Mouse (Mus musculus) splenic B cell, adult 2 months (primary cell): ENCODE measurements around the gene Tut7.
"Not testable (repeated sequence)": the region's sequence is repeated elsewhere in the genome, so short reads cannot be mapped to it uniquely, and the experiment has no call there.

Experiments used
- DNase-seq: peaks from one replicate; pipeline ENCODE4 v3.0.0-alpha.2; 2011; ENCODE audit warnings: low read depth, low spot score
- H3K27me3 ChIP-seq: 2 replicates; pipeline ENCODE4 v1.6.1; 2012; ENCODE audit warnings: mild to moderate bottlenecking, low read length, moderate library complexity, mixed read lengths; ENCODE audit not compliant: control insufficient read depth, poor library complexity, insufficient read depth, severe bottlenecking
- H3K36me3 ChIP-seq: 2 replicates; pipeline ENCODE4 v1.6.1; 2012; ENCODE audit warnings: mild to moderate bottlenecking, low read length, moderate library complexity, mixed read lengths; ENCODE audit not compliant: control insufficient read depth, poor library complexity, insufficient read depth, severe bottlenecking

Tut7 gene

DNA sequence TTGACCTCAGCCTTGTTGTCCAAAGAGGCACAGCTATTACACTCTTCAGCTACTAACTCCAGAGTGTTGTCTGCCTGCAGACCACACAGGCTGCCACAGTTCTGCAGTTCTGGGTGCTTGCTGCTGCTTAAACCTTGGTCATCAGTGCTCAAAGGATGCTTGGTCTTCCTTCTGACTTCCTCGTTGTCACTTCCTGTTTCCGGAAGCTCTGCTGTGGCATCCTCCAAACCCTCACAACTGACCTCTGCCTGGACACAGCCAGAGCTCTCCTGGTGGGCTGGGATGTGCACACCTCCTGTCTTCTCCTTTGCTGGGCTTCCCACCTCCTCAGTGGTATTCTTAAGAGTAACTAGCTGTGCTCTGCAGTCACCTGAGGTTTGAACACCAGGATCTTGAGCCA, 22.9 kb downstream of the Tut7 start:
- Histone ChIP-seq H3K36me3 (peaks cover 16% of the 10 kb centered on the region), H3K27me3 (no peaks in the 10 kb centered on the region)
- no peak for DNase-seq

DNA sequence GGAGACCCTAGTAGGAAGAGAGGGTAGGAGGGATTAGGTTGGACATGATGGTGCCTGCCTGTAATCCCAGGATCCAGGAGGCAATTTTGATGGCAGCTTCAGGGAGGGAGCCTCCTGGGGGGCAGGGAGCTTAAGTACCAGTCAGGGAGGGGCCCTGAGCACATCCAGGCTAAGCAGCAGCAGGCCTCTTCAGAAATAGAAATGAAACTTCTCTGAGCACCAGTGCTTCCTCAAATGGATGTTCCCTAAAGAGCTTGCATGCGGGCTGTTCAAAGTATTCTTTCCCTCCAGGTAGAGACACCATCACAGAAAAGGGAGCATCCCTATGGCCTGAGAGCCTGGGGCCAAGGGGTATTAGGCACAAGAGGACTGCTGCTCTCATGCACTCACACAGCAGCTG, 24.6 kb downstream of the Tut7 start:
- Histone ChIP-seq H3K36me3 (peaks cover 21% of the 10 kb centered on the region), H3K27me3 (no peaks in the 10 kb centered on the region)
- peak; percentile 15 for DNase-seq

DNA sequence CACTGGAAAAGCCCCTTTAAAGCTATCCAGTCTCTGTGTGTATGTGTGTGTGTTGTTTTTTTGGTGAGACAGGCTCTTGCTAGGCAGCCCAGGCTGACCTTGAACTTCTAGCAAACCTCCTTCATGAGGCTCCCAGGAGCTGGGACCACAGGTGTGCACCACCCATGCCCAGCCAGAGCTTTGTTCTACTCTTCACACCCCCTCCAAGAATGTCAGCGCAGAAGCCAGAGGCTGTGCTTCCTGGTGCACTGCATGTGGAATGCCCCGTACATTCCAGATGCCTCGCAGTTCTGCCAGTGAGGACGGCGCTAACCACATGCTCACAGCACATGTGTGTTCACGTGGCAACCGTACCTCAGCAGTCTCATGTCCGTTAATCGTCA, 26.5 kb downstream of the Tut7 start:
- no peaks in the 10 kb centered on the region for H3K27me3 ChIP-seq
- H3K36me3 ChIP-seq = peaks cover 22% of the 10 kb centered on the region
- no peak for DNase-seq

DNA sequence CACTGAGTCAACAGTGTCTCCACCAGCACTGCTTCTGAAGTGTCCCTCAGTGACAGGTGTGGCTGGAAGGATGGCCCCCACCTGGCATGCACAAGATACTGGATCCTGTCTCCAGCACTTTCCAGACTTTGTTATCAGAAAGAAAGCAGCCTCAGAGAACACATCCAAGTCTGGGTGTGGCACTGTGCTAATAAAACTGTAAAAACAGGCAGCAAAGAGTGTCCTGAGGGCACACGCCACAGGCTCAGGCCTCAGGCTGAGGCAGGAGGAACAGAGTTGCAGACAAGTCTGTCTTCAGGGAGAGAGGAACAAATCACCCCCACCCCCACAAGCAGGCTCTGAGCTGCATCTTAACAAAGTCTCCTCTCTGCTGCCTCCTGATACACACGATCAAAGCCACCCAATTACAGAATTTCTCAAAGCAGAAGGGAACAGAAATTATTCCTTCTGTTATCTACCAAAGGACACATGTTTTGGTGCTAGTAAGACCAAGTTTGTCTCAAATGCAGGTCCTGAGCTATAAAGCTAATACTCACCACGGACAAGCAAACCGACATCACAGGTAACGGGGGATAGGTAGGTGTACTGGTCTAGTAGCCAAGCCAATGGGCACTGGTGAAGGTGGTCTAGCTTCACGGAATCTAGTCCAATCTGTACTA, 27.0 kb downstream of the Tut7 start:
- H3K36me3 ChIP-seq = peaks cover 24% of the 10 kb centered on the region
- no peaks in the 10 kb centered on the region for H3K27me3 ChIP-seq
- DNase-seq = no peak

DNA sequence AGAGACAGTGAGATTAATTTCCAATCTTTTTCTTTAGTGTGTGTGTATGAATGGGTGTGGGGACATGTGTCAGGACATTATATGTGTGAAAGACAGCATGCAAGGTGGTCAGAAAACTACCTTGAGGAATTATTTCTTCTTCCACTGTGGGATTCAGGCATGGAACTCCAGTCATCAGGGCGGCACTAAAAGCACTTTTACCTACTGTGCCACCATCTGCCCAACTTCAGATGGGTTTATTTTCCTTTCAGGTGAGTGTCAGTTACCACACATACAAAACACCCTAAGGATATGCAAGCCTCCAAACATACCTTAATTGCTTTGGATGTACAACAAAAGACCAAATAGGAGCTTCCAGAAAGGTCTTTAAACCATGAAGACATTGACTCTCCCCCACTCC, 28.2 kb downstream of the Tut7 start:
- Histone ChIP-seq H3K36me3 (peaks cover 24% of the 10 kb centered on the region), H3K27me3 (no peaks in the 10 kb centered on the region)
- no peak for DNase-seq

DNA sequence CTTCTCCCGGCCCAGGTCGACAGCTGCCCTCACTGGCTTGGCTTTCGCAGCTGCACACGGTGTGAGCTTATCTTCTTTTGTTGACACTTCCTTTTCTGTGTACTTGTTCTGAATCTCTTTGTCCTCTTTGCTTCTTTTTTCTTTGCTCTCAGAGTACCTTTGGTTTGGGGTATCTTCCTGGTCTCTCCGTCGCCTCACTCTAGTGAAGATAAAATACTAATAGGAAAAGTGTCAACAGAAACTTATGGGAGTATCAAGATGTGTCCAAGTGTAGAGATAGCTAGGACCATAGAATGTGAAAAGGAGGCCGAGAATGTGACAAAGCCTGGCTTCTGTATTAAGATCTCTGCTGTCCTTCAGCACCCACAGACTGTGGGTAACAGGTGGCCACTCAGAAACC, 40.8 kb downstream of the Tut7 start, which contains the start of gene Gm49354:
Gm49354 (minus strand) TSS at position 101 of the 400 bp plus-strand sequence.
- DNase-seq = no peak
- Histone ChIP-seq H3K27me3 (no peaks in the 10 kb centered on the region), H3K36me3 (peaks cover 18% of the 10 kb centered on the region)

DNA sequence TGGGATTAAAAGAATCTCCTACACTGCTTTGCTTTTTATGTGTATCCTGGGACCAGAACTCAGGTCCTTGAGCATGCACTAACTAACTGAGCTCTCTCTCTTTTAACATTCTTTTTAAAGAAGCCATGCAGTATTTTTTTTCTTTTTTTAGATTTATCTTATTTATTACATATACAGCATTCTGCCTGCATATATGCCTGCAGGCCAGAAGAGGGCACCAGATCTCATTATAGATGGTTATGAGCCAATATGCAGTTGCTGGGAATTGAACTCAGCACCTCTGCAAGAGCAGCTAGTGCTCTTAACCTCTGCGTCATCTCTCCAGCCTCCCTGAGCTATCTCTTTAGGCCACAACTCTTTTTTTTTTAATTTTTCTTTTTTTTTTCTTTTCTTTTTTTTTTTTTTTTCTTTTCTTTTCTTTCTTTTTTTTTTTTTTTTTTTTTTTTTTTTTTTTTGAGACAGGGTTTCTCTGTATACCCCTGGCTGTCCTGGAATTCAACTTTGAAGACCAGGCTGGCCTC, 43.1 kb downstream of the Tut7 start:
- H3K36me3 ChIP-seq = peaks cover 20% of the 10 kb centered on the region
- DNase-seq = peak; percentile 38
- H3K27me3 ChIP-seq = not testable (repeated sequence)

DNA sequence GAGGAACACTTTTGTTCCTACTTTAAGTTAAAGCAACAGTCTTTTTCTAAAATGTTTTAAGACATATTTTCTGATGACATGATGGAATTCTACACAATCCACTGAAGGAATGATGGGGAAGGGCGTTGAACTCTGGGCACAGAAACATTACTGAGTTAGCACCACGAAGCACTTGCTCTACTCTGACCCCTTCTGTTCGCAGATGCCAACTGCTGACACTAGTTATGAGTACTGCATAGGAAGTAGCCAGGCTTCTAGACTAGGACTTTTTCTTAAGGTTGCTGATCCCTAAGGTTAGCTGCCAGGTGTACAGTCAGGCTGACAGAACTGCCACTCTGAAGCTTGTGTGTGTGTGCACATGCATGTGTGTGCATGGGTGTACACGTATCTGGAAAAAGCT, 43.7 kb downstream of the Tut7 start:
- Histone ChIP-seq H3K27me3 (no peaks in the 10 kb centered on the region), H3K36me3 (peaks cover 17% of the 10 kb centered on the region)
- DNase-seq = peak; percentile 34

DNA sequence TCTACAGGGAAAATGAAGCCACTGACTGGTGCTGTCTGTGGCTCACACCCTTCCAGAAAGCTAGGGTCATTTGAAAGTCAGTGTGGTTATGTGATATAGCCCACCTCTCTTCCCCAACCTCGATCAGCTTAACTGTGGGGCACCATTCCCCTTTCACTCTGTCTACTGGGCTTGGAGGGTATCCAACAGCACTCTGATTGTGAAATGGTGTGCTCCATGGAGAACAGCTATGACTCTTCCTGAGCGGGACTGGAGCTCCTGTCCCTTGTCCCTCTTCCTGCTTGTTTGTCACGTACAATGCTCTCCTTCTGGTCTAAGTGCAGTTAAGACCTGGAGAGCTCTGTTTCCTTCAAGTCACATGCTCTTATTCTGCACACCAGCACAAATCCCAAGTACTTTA, 47.8 kb downstream of the Tut7 start:
- H3K27me3 ChIP-seq = no peaks in the 10 kb centered on the region
- peaks cover 7% of the 10 kb centered on the region for H3K36me3 ChIP-seq
- no peak for DNase-seq

DNA sequence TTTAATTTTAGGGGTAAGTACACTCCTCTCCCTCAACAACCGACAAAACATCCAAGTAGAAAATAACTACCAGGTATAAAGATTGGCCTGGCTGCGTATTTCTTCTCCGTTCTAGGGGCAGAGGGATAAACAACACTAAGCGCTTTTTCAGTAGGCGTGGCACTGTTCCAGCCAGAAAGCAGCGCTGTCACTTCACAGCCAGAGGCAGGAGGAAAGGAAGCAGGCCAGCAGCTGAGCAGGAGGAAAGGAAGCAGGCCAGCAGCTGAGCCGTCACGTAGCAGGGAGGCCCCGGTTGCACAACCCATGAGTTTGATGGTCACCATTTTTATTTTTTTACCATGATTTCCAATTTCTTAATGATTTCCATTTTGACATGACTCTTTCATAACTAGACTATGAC, 51.7 kb downstream of the Tut7 start:
- Histone ChIP-seq H3K27me3 (no peaks in the 10 kb centered on the region), H3K36me3 (peaks cover 2% of the 10 kb centered on the region; the same call in 1 of the 2 replicates)
- peak; percentile 25 for DNase-seq

DNA sequence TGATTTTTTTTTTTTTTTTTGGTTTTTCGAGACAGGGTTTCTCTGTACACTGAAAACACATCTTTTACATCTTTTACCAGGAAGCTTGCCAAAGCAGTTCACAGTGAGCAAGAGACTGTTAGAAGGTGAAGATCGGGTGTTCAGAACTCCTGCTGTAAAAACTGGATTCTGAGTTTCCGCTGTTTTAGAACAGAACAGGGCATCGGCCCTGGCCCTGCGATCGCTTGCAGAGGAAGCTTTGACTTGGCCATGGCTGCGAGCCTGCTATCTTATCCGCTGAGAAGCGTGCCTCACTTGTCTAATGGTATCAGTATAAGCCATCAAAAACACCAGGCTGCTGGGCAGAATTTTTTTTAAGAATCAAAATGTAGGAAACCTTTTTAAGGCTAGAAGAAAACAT, 52.1 kb downstream of the Tut7 start:
- Histone ChIP-seq H3K27me3 (no peaks in the 10 kb centered on the region), H3K36me3 (peaks cover under 1% of the 10 kb centered on the region; the same call in 1 of the 2 replicates)
- DNase-seq = peak; percentile 12

DNA sequence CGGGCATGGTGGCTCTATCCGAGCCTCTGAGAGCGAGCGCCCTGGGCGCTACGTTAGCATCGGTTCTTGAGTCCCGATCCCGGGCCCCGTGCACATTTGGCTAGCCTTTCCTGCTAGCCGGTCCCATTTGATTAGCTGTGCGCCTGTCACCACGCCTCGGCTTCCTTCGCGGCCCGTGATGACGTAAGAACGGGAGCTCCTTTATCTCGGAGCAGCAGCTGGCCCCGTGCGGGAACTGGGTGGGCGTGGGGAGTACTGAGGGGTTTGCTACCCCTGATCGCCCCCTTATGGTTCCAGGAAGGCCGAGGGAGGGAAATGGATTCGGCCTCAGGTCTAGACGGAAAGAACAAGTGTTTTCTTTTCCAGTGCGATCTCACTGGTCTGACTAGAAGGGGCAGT, 52.8 kb downstream of the Tut7 start:
- Histone ChIP-seq H3K36me3 (no peaks in the 10 kb centered on the region), H3K27me3 (no peaks in the 10 kb centered on the region)
- peak; percentile 85 for DNase-seq

DNA sequence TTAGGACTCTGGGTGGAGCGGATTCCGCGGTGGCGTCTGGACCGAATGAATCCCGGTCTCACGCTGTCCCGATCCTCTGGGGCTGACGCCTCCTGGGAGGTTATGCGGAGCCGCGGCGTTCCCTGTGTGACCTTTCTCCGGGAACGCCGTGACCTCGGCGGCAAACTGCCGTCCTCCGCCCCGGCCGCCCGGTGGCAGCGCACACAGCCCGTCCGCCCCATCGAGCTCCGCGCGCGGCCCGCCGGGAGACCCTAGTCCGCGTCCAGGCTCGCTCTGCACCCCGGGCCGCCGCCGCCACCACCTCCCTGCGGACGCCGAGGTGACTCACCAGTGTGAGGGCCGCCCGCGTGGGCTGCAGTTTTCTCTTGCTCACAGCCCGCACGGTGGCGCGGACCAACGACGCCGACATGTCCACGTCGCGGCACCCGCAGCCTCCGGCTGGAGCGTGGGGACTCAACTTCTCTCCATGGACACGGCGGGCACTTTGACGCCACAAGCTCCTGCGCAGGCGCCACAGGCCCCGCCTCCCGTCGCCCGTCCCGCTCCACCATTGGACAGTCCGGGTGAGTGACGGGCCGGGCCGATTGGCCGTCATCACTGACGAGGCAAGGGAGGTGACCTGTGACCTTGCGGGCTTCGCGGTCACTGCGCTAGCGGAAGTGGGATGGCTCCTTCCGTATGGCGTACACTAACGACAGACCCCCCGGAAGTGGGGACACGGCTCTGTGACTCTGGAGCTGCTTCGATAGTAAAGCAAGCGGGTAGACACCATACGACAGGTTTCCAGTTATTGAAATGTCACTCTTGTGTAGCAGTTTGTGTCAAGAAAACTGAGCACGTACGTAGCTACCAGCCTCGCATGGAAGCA, 53.4 kb downstream of the Tut7 start, which contains the start of gene Isca1:
Isca1 (minus strand) TSS at position 515 of the 868 bp plus-strand sequence.
- DNase-seq = peak; percentile 98
- H3K36me3 ChIP-seq = no peaks in the 10 kb centered on the region
- H3K27me3 ChIP-seq = no peaks in the 10 kb centered on the region

DNA sequence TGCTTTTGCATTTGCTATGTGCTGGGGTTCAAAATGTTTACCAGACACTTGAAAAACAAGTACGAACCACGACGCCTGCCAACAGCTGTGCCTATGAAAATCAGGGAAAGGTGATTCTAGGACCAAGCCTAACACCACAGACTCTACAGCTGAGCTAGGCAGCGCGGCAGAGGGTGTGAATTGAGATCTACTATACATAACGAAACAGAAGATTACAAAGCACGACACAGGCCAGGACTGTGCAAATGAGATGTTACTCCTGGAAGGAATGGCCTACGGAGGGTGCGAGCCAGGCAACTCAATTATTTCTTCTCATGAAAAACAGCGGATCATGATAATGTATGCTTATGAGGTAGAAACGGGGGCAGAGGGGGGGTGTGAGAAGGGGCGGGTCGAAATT, 54.4 kb downstream of the Tut7 start:
- DNase-seq = no peak
- H3K27me3 ChIP-seq = no peaks in the 10 kb centered on the region
- H3K36me3 ChIP-seq = no peaks in the 10 kb centered on the region
